Mouse (Mus musculus) lung, postnatal 0 days (tissue): ENCODE measurements around the gene Olfr517.

Source experiments
- CTCF ChIP-seq: IDR thresholded peaks from 2 replicates; pipeline ENCODE4 v1.5.1; 2016; ENCODE audit warnings: antibody characterized with exemption, mild to moderate bottlenecking
- EP300 ChIP-seq: IDR thresholded peaks from 2 replicates; pipeline ENCODE4 v1.6.1; 2016; ENCODE audit warnings: antibody characterized with exemption, mild to moderate bottlenecking, control low read depth

DNA sequence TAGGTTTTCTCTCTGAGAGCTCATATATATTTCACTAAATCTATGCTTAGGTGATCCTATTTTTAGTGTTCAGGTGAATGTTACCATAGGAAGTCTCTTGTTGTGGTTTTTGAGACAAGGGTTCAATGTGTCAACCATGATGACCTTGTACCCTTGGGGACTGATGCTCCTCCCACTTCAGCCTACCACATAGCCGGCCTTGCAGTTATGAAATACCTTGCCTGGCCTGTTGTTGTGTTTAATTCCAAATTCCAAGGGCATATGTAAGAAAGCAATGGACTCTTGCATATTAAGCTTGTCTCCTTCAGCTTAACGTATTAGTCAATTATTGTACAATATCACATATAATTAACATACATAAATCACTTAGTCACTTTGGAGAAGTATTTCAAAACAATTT lies 31.8 kb upstream of the Olfr517 start:
- TF ChIP-seq CTCF: no peak
- no peak for TF ChIP-seq EP300
